Mouse (Mus musculus) heart, postnatal 0 days (tissue): ENCODE data around the gene Srsf1.

Experiments used
- CTCF ChIP-seq: IDR thresholded peaks from 2 replicates; pipeline ENCODE4 v1.5.1; 2016; ENCODE audit warnings: antibody characterized with exemption, control low read depth, low read depth
- EP300 ChIP-seq: IDR thresholded peaks from 2 replicates; pipeline ENCODE4 v1.6.1; 2016; ENCODE audit warnings: antibody characterized with exemption, low read depth

GRCm38 (mm10) chr11:88069246-88069570, 22.0 kb downstream of the Srsf1 start:
- TF ChIP-seq CTCF, result no peak
- TF ChIP-seq EP300, result no peak
